Mouse (Mus musculus) CH12.LX (cell line): ENCODE data around the gene Sec22b.

Experiments
- ZMIZ1 ChIP-seq: IDR thresholded peaks from 2 replicates; pipeline ENCODE4 v1.6.1; 2012; ENCODE audit warnings: low read depth, mild to moderate bottlenecking, inconsistent platforms, low read length, improper control_type of control experiment
- ZNF384 ChIP-seq: IDR thresholded peaks from 2 replicates; pipeline ENCODE4 v1.6.1; 2012; ENCODE audit warnings: low read depth, low read length, improper control_type of control experiment, inconsistent platforms

DNA sequence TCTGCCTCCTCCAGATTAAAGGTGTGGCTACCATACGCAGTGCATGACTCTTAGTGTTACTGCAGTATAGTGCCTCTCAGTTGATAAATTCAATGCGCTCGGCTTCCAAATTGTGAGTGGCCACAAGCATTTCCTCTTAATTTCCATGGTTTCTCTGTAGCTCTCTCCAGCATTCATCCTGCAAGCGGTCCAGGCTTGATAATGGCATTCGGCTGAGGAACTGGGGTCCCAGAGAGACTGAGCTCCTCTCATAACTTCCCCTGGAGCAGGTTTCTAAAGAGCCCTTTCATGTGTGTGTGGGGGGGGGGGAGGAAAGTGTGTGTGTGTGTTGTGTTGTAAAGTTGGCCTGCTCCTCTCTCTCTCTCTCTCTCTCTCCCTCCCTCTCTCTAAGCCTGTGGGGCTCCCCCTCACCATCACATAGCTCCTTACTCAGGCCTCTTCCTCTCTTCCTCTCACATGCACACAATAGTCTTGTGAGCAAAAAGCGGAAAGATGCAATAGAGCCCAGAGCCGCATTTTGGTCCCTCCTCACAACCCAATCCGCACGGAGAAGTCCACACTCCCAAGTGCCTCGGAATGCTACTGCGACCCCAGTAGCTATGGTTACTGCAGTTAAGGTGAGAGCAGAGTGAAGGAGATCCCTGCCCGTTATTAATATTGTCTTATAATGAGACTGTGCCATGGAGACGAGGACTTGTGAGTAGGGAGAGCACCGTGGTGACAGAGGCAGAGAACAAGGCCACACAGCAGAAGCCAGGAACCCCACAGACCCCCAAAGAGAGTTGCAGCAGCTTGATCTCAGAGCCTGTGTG, 60.0 kb downstream of the Sec22b start:
- TF ChIP-seq ZNF384 (no peak), ZMIZ1 (no peak)
